Mouse (Mus musculus) heart, postnatal 0 days (tissue): Measurements from ENCODE around the gene Tacr2. TPM values are rescaled to one million over a fixed set of nuclear protein-coding genes. Genes with fewer than 3 reads are reported as not detected.

Experiments used
- ATAC-seq: fragments of 200-750 bp; cut with Nextera tagmentation; 2 replicates; pipeline ENCODE4 v1.8.0; 2017; ENCODE audit warnings: low read depth, moderate number of reproducible peaks, moderate library complexity; ENCODE audit not compliant: insufficient read depth
- DNase-seq: peaks from one replicate; pipeline ENCODE4 v3.0.0-alpha.2; 2016; ENCODE audit warnings: low spot score
- H3K27ac ChIP-seq: fragments of 300-500 bp; sonication (generic); 2 replicates; pipeline ENCODE4 v1.5.1; 2014; ENCODE audit warnings: low read depth, mild to moderate bottlenecking
- H3K27me3 ChIP-seq: fragments of 300-500 bp; sonication (generic); 2 replicates; pipeline ENCODE4 v1.6.1; 2014; ENCODE audit warnings: low read length, mixed read lengths; ENCODE audit not compliant: control insufficient read depth, insufficient read depth
- H3K36me3 ChIP-seq: fragments of 300-500 bp; sonication (generic); replicated peaks from 2 replicates; pipeline ENCODE4 v1.6.1; 2014; ENCODE audit warnings: low read length, mixed read lengths; ENCODE audit not compliant: control insufficient read depth, insufficient read depth
- H3K4me1 ChIP-seq: fragments of 300-500 bp; sonication (generic); 2 replicates; pipeline ENCODE4 v1.6.1; 2014; ENCODE audit warnings: antibody characterized with exemption; ENCODE audit not compliant: control insufficient read depth, insufficient read depth
- H3K4me2 ChIP-seq: fragments of 300-500 bp; sonication (generic); 2 replicates; pipeline ENCODE4 v1.6.1; 2014; ENCODE audit warnings: low read depth, mild to moderate bottlenecking, low read length, moderate library complexity
- H3K4me3 ChIP-seq: fragments of 300-500 bp; sonication (generic); 2 replicates; pipeline ENCODE4 v1.5.1; 2014; ENCODE audit warnings: low read depth, low read length
- H3K9ac ChIP-seq: fragments of 300-500 bp; sonication (generic); replicated peaks from 2 replicates; pipeline ENCODE4 v1.6.1; 2014; ENCODE audit warnings: low read depth, low read length, mixed read lengths
- H3K9me3 ChIP-seq: fragments of 300-500 bp; sonication (generic); replicated peaks from 2 replicates; pipeline ENCODE4 v1.6.1; 2016; ENCODE audit warnings: low read length; ENCODE audit not compliant: control insufficient read depth
- CTCF ChIP-seq: IDR thresholded peaks from 2 replicates; pipeline ENCODE4 v1.5.1; 2016; ENCODE audit warnings: antibody characterized with exemption, control low read depth, low read depth
- EP300 ChIP-seq: IDR thresholded peaks from 2 replicates; pipeline ENCODE4 v1.6.1; 2016; ENCODE audit warnings: antibody characterized with exemption, low read depth
- WGBS: fragments of 180-500 bp; shearing (Covaris S2); extraction: QIAGEN DNeasy Blood & Tissue Kit; methylation state at CpG from one replicate; pipeline ENCODE4 v1.1.7; 2014; 5-methylcytosine and 5-hydroxymethylcytosine counted together
- polyA plus RNA-seq: library from polyadenylated mRNA; unstranded; fragments of >200 nt; fragmentation: Nextera tagmentation; extraction: Ambion mirVana; gene quantifications from 2 replicates; pipeline ENCODE4 v1.2.1, GENCODE M21; 2015
- total RNA-seq: library from RNA; depleted of rRNA; stranded (reverse); fragments of >200 nt; gene quantifications from 2 replicates; pipeline ENCODE4 v1.2.3, GENCODE M21; 2014; ENCODE audit warnings: low replicate concordance

Gene Tacr2
- total and polyA plus RNA-seq, 2 experiments from 2014 or later: 2.7 TPM; not detected in 1

DNA sequence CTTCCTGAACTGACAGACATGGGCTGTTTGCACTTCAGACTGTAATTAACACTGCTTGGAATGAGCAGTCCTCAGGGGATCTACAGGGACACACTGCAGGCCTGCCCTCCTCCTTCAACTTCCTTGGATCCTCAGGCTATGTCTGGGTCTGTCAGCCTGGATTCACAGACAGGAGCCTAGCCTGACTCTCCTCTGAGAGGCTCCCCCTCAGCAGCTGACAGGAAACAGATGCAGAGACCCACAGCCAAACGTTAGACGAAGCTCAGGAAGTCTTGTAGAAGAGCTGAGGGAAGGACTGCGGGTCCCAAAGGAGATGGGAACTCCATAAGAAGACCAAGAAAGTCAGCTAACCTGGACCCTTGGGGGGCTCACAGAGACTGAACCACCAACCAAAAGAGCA lies 54.2 kb downstream of the Tacr2 start:
- Histone ChIP-seq H3K4me3 (no peak overlapping the region), H3K4me2 (no peak overlapping the region), H3K4me1 (0 out of 2 replicates have a peak, but pooled peaks cover 1% of the 10 kb centered on the region), H3K9me3 (no peaks in the 10 kb centered on the region), H3K27ac (0 out of 2 replicates have a peak overlapping the region, but pooled peaks have one; percentile 3), H3K36me3 (peaks cover 66% of the 10 kb centered on the region), H3K27me3 (no peaks in the 10 kb centered on the region), H3K9ac (no peak overlapping the region)
- TF ChIP-seq CTCF: no peak
- no peak for TF ChIP-seq EP300
- ATAC-seq: peak; percentile 53
- 33% methylated on average over 3 of the region's 3 CpGs for WGBS
- DNase-seq: no peak

DNA sequence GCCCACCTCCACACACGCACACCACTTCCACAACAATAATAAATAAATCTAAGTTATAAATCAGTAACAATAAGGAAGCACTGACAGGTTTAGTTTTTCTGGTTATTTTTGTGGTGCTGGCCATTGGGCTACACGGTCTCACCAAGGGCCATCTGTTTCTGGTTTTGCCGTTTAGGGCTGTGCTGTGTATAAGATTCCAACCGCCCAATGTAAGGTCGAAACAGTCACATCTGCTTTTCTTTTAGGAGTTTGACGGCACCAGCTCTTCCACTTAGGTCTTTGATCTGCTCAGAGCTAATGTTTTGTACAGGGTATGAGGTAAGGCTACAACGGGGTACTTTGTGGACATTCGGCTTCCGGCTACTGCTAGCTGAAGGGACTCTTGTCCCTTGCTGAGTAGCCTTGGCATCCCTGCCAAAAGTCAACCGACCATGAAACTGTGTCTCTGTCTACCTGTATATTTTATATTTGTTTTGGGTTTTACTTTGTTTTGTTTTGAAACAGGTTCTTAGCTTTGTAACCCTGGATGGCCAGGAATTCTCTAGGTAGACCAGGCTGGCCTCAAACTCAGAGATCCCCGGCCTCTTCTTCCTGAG lies 56.8 kb downstream of the Tacr2 start:
- no peak overlapping the region for H3K27ac ChIP-seq
- H3K27me3 ChIP-seq: no peaks in the 10 kb centered on the region
- H3K4me1 ChIP-seq: peaks cover 13% of the 10 kb centered on the region; the same call in 1 of the 2 replicates
- no peak overlapping the region for H3K4me2 ChIP-seq
- DNase-seq (no peak), ATAC-seq (no peak)
- H3K36me3 ChIP-seq: peaks cover 48% of the 10 kb centered on the region
- TF ChIP-seq EP300 (no peak), CTCF (no peak)
- H3K4me3 ChIP-seq: no peak overlapping the region
- no peak overlapping the region for H3K9ac ChIP-seq
- 88% methylated on average over 11 of the region's 11 CpGs for WGBS
- no peaks in the 10 kb centered on the region for H3K9me3 ChIP-seq

DNA sequence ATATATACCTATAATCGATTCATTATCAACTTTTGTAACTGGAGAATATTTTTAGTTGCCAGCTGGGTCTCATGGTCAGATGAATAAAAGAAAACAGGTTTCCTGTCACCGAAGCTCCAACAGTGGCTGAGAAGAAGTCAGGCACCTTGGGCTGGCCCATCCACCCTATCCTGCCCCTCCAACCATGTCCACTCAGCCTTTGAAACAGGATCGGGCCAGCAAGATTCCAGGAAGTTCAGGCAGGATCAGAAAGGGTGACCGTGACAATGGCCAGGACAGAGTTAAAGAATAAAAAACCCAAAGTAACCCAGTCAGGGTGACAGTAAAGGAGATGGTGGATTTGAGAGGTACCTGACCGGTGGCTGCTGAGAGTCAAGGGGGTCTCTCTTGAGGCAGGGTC lies 57.4 kb downstream of the Tacr2 start:
- peaks cover 48% of the 10 kb centered on the region for H3K36me3 ChIP-seq
- no peak overlapping the region for H3K27ac ChIP-seq
- H3K9ac ChIP-seq: no peak overlapping the region
- no peak overlapping the region for H3K4me3 ChIP-seq
- H3K27me3 ChIP-seq: no peaks in the 10 kb centered on the region
- 86% methylated on average over 5 of the region's 5 CpGs for WGBS
- peaks cover 14% of the 10 kb centered on the region; the same call in 1 of the 2 replicates for H3K4me1 ChIP-seq
- H3K4me2 ChIP-seq: no peak overlapping the region
- ATAC-seq: no peak
- no peaks in the 10 kb centered on the region for H3K9me3 ChIP-seq
- no peak for DNase-seq
- TF ChIP-seq CTCF (no peak), EP300 (no peak)

DNA sequence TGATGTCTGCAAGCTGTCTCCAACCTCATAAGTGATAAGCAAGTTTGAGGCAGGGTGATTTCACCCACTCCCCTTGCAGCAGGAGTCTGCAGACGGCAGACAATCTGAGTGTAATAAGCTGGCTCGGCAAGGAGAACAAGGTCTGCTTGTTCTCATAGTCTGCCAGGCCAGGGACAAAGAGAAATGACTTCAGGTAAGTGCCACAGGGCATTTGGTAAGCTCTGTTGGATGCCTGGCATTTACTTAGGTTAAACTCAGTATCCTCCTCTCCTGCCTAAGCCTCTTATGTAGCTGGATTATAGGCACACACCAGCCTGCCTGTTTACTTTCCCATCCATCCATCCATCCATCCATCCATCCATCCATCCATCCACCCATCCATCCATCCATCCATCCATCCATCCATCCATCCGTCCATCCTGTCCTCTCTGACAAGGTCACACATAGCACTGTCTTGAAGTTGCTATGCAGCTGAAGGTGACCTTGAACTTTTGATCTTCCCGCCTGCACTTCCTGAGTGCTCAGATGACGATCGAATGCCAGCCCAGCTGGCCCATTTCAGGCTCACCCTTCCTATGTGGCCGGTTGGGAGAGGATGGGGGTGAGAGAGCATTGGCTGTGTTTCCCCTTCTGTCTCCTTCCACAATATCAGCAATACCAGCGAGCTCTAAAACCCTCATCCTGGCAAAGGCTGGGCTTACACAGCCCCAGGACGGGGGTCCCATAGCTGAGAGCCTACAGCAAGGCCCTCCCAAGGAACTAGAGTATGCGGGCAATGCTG lies 58.2 kb downstream of the Tacr2 start:
- no peak overlapping the region for H3K4me3 ChIP-seq
- no peak overlapping the region for H3K4me2 ChIP-seq
- no peak for ATAC-seq
- DNase-seq: no peak
- no peak overlapping the region for H3K9ac ChIP-seq
- H3K9me3 ChIP-seq: no peaks in the 10 kb centered on the region
- TF ChIP-seq CTCF (no peak), EP300 (no peak)
- no peak overlapping the region for H3K27ac ChIP-seq
- WGBS: 55% methylated on average over 10 of the region's 10 CpGs
- no peaks in the 10 kb centered on the region for H3K27me3 ChIP-seq
- H3K36me3 ChIP-seq: peaks cover 56% of the 10 kb centered on the region
- H3K4me1 ChIP-seq: peaks cover 14% of the 10 kb centered on the region; the same call in 1 of the 2 replicates

DNA sequence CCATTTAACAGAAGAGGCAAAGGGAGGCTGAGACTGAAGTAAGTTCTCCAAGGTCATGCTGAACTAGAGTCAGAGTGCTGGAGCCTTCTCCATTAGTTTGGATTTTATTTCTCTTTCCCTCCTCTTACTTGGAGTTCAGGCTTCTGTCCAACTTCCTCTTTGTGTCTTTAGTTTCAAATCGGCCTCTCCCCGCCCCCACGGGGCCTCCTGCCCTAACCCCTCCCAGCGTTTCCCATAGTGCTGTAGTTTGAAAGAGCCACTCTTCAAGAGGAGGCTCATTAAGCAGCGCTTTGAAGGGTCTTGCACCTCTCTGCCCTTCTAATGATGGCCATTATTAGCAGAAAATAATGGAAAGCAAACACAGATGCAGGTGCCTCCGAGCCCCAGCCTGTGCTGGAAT lies 59.2 kb downstream of the Tacr2 start:
- DNase-seq (no peak), ATAC-seq (no peak)
- Histone ChIP-seq H3K4me1 (peaks cover 18% of the 10 kb centered on the region), H3K27me3 (no peaks in the 10 kb centered on the region), H3K36me3 (peaks cover 63% of the 10 kb centered on the region), H3K9ac (no peak overlapping the region; the same call in 1 of the 2 replicates), H3K9me3 (no peaks in the 10 kb centered on the region), H3K4me2 (no peak overlapping the region), H3K4me3 (no peak overlapping the region), H3K27ac (peak overlapping the region; percentile 1)
- 44% methylated on average over 6 of the region's 6 CpGs for WGBS
- TF ChIP-seq EP300: no peak
- TF ChIP-seq CTCF: no peak
